Mouse (Mus musculus): Measurements from ENCODE around the gene Esr1.

Gene Esr1

GRCm38 (mm10) chr10:4849881-4850280 is 238.5 kb downstream of the Esr1 start:
- no peak for DNase-seq

- DNase-seq: no peak
These were observed 263.8 kb downstream of the Esr1 start for GRCm38 (mm10) chr10:4875076-4875737.

DNA sequence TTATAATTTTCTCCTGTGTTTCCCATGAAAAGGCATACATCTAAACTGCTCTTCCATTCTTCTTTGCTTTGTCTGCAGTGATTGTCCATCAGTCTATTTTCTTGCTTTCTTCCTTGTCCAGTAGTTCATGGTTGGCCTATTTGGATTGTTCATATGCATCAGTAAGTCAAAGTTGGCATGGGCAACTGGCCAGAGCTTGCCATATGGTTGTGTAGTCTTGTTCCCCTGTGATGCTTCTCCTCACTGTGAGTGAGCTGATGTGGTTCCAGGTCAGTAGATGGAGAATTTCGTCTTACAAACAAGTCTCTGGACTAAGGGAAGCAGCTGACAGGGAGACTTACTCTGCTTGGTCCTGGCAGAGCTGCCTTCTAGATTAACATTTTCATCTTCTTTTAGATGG is 270.0 kb downstream of the Esr1 start:
- peak; percentile 40 to 61 for DNase-seq

GRCm38 (mm10) chr10:4885506-4885905 is 274.1 kb downstream of the Esr1 start:
- DNase-seq: no peak

DNA sequence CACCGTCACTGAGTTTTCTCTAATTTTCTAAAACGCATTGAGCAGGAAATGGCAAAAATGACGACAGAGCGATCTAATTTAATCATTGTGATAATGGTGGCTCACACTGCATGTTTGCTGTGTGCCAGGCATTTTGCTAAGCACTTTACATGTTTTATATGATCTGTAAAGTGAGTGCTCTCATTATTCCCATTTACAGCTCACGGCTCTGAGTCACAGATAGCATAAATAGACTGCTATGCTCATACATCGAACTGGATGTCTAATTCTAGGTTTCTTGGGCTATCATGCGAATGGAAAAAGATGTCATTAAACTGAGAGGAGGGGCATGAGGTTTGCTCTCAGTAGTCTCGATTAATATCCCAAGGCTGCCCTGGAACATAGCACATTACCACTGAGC is 274.6 kb downstream of the Esr1 start:
- DNase-seq: no peak

DNA sequence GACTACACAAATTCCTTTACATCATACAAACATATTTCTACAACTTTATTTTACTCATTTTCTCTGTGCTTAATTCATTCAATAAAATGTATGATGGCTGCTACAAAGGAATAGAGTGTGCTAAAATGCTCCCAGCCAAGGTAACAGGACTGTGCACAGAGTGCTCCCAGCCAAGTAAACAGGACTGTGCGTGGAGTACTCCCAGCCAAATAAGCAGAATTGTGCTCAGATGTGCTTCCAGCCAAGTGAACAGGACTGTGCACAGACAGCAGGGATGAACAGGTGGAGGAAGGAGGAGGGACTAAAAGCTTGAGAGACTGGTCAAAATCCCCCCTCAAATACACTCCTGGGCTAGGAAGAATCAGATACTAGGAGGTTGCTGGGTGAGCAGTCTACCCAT is 282.1 kb downstream of the Esr1 start:
- no peak for DNase-seq

GRCm38 (mm10) chr10:4897789-4898188 is 286.4 kb downstream of the Esr1 start:
- no peak for DNase-seq

- DNase-seq: no peak
These were observed 288.9 kb downstream of the Esr1 start for GRCm38 (mm10) chr10:4900324-4900723.

DNA sequence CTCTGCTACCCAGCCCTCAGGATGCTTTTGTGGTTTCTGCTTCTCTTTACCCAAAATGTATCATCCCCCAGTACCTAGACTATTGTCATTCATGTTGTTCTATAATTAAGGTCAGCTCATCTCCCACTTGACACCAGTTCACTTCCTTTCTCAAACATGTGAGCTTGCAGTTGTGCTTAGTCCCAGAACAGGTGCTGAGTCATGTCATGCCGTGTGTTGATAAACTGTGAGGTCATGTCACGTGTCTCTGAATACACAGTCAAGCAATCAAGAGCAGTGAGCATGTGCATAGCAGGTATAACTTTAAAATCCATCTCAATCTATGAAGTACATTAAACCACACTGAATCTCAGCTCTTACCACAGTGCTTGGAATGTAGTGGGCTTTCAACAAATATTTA is 297.9 kb downstream of the Esr1 start:
- DNase-seq: no peak

GRCm38 (mm10) chr10:4910451-4910850 is 299.1 kb downstream of the Esr1 start:
- no peak for DNase-seq

DNA sequence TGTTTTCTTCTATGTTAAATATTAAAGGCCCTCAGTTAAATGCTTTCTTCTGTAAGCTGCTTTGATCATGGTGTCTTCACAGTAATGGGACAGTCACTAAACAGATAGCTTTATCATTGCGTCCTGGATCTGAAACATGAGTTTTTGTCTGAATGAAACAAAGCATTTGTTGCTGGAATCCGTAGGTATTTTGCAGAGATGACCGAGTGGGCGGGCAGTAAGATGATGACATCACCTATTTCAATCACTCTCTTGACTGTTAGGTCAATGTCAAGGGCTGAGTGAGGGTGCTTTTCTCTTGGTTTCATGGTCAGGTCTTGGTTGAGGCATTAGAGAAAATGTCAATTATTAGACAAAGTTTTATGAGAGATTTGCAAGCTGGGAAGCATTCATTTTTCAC is 307.7 kb downstream of the Esr1 start:
- no peak for DNase-seq

GRCm38 (mm10) chr10:4923616-4924015 is 312.2 kb downstream of the Esr1 start:
- no peak for DNase-seq

DNA sequence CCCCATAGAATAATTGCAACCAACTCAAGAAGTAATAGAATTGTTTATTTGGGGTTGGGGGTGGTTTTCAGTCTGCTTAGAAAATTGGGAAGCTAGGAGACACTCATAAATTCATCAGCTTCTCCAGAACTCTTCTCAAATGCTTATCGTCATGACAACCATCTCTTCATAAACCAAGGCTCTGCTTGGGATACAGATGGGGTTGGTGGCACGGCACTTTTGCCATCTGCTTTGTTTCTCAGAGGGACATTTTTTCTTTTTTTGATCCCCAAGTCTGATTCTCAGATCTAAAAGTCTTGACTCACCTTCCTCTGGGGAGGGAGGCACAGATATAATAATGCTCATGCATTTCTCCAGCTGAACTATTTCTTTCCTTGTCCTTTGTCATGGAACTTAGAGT is 313.0 kb downstream of the Esr1 start:
- no peak for DNase-seq

GRCm38 (mm10) chr10:4943148-4943547 is 331.8 kb downstream of the Esr1 start:
- no peak for DNase-seq

DNA sequence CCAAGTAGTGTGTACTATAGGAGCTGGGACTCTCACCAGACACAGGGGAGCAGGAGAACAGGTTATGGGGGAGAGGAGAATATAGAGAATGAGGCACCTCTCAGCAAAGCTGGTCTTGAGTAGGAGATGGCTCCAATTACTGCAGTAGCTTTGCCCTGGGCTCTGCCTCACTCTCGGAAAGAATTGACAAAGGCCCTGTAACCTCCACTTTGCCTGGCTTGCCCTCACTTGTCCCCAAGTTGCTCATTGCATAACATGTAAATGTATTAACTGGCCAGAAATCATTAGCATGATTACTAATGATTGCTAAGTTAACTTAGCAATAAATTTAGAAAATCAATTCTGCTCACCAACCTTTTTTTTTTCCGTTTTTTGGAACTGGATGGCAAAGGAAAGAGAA is 333.3 kb downstream of the Esr1 start:
- no peak for DNase-seq

- peak in 1 of 2 experiments; percentile 30 for DNase-seq
These were observed 354.4 kb downstream of the Esr1 start for GRCm38 (mm10) chr10:4965768-4966167.

- DNase-seq: no peak
These were observed 359.8 kb downstream of the Esr1 start for GRCm38 (mm10) chr10:4971156-4971555.

DNA sequence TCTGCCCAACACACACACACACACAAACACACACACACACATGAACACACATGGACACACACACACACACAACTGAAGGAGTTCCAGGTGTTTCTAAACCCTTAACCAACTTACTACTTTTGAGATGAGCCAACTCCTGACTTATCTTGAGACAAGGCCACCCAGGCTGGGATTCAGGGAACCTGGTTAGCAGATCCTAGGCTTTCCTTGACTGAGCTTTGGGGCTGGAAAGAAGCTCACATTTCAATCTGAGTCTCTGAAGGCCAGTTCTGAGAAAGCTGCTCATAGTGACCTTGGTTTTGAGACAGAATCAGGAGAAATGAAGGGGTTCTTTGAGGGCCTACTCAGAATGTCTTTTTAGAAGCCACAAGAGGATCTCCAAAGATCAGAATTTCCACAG is 360.2 kb downstream of the Esr1 start:
- no peak for DNase-seq

DNA sequence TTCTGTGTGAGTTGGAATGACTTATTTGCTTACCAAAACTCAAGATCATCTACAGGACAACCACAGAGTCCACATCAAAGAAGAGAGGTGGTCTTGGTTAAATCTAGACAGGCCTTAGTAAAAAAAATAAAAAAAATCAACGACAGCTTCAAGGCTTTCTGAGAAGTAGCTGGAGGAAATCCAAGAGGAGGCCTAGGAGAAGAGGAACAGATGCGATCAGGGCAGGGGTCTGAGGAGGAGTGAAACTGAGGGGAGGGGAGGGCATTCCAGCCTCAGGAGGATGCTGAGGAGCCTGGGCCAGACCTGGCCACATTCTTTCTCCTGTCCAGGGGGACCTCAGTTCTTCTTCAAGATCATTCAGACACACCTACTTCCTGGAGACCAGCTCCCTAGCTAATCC is 360.6 kb downstream of the Esr1 start:
- no peak for DNase-seq

DNA sequence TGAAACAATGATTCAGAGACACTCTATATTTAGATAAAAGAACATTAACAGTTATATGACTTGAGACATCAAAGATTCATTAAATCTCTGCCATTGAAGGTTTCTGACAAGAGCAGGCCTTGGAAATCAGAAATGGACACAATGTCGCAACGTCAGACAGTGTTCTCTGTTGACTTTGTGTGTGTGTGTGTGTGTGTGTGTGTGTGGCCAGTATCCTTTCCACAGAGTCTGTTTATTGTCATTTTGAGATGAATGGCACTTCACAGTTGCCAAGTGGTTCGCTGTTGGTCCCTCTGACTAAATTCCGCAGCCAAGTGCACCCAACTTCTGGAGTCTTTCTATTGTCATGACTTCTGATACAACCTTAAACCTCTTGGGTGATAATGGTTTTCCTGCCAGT is 362.9 kb downstream of the Esr1 start:
- no peak for DNase-seq

- no peak for DNase-seq
These were observed 365.2 kb downstream of the Esr1 start for GRCm38 (mm10) chr10:4976557-4976956.

- DNase-seq: no peak
These were observed 366.0 kb downstream of the Esr1 start for GRCm38 (mm10) chr10:4977374-4977773.

DNA sequence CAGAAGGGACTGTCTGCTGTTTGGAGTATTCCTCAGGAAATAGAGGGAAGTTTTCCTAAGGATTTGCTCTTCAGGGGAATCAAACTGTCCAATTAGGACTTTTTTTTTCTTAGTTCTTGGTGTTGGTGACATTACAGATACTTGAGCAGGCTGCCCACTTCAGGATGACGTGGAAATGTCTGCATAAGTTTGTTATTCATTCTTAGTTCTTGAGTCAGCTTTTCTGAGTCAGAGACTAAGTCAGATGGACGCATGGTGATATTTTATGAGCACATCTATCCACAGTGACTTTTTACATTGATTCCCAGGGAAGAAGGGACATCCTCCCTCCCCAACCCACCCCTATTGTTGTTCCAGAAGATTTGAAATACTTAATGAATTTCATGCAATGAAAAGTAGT is 372.5 kb downstream of the Esr1 start:
- DNase-seq: no peak

DNA sequence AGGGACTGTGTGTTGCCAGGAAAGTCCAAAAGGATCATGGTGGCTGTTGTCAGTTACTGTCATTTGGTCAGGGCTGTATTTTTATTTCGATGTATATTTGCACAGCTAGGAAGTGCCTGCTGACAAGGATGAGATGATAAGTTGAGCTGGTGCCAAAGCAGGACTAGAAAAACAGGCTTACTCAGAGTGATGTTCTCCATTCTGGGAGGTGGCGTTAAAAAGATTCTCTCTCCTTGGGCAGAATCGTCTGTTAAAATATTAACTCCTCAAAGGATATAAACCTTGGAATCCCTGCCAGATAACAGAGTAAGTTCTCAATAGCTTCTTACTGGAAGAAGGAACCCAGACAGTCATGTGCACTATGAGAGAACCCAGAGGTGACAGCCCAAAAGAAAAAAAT is 382.4 kb downstream of the Esr1 start:
- no peak for DNase-seq

DNA sequence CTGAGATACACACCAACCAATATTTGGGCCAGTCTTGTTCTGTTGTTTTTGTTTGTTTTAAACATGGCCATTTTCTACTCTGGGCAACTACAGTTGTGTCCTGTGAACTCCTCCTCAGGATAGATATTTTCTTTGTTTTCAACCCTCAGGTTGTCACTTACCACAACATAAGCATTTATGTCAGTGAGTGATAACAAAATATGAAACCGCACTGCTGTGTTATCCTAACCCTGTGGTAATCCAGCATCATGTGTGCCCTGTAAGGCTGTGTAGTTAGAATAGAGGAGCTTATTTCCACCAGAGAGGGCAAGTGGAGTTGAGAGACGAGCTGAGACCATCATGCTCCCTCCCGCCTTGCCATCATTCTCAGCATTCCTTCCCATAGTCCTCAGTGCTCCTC is 385.2 kb downstream of the Esr1 start:
- no peak for DNase-seq
